Mouse (Mus musculus) cerebellum, adult (tissue): ENCODE measurements around the gene Vti1a.

ENCODE experiments used
- ATAC-seq: cut with Nextera tagmentation; 2 replicates; pipeline ENCODE4 v1.9.2; 2017; ENCODE audit warnings: mild to moderate bottlenecking, moderate library complexity, mixed read lengths; ENCODE audit not compliant: insufficient number of reproducible peaks, low FRiP score, low TSS enrichment

Vti1a gene

DNA sequence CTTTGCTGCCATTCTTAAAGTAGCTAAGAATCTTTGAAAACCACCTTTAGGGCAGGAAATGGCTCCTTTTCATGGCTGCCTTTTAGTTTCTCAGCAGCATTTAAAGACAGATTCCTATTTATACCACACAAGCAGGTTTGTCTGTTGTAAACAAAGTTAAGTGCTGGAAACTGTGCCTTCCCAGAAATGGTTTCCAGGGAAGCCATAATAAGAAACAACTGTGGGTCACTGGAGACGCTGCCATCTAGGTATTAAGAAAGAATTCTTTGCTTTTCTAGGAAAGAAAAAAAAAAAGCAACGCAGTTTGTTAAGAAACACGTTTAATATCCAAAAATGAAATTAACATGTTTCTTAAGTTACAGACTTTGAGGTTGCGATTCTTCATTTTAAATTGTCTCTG is 192.1 kb downstream of the Vti1a start:
- no peak for ATAC-seq

DNA sequence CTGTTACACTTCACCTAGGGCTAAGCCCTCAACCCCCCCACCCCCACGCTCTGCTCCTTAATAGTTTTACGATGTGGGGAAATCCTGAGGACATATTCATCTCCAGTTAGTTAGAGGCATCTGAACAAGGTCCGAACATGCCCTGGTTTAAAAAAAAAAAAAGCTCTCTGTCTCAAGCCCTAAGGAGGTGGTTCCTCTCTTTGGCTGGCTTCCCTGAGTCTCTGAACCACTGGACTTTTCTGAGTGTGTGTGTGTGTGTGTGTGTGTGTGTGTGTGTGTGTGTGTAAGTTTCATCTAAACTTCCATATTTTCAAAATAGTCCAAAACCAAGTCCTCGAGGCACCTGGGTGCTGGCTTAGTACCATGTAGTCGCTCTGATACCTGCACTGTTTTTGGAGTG is 192.9 kb downstream of the Vti1a start:
- ATAC-seq: no peak

DNA sequence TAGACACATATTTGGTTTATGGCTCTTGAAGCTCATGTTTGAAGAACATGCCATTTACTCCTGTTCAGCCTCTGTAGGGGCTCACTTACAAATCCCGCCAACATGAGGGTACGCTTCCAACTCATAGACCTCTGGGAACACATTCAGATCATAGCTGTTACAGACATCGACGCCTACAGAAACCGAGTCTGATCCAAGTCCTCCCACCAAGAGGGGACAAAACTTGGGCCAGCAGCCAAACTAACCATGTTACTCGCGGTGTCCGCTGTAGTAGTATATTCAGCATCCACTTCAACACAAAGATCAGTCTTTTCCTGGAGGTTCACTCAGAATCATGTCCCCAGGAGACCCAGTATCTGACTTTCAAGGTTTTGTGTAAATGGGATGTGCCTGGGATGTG is 193.5 kb downstream of the Vti1a start:
- no peak for ATAC-seq

DNA sequence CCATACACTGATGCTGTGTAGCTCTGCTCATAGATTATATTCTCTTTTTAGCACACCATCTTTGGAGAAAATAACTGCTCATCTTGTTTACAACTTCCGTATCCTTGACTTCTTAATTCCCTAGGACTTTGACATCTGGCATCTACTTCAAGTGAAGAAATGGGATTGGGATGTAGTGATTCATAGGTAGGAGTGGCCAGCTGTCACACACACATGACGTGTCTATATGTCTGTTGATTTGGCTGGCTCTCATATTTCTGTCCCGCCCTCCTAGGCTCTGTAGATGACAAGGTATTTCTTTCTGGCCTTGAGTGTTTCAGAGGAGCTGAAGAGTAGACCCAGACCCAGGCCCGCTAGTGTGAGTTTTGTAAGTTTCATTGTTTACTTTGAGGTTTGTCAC is 197.8 kb downstream of the Vti1a start:
- ATAC-seq: no peak

DNA sequence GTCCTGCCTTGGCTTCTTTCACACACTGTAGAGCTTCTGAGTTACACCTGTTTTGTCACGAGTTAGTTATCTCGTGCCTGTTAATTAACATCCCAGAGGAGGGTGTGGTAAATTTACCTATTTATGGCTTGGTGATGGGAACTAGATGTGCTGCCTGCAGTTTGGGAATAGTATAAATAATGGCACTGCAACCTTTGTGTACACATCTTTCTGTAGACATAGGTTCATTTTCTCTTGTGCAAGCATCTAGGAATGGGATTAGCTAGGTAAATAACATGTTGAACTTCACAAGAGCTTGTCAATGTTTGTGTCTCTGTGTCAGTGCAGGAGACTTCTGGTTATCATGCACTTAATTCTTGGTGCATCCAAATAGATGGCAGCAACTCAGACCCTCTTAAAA is 204.1 kb downstream of the Vti1a start:
- no peak for ATAC-seq

DNA sequence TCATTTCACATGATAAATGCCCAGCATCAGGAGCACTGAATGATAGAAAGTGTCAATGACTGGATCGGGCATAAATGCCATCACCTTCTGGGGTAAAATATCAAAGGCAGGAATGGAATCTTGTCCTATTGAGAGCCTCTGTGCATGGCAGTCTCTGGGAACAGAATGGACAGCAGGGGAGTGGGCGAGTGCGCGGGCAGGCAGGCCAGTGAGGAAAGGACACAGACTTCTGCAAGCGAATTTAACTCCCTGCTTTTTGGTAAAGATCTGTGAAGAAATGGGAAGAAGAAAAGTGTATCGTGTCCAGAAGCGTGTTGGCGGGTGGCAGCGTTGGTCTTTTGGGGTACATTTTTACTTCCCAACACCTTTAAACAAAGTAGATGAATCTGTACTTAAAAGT is 207.2 kb downstream of the Vti1a start:
- ATAC-seq: no peak

DNA sequence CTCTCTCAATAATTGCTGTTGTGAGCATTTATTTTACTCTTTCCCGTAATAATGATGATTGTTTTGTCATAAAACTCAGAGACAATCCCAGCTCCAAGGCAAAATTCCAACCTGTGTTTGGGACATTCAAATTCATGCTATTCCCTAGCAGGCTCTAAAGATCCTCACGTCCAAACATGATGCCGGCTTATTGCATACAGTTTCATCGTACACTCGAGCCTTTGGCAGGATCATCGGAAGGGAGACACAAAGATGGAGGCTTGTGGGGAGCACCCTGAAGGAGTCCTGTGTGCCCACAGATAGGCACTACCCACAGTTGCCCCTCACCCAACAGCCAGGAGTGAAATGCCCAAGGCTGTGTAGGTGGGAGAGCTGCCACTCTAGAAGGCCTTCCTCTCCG is 208.3 kb downstream of the Vti1a start:
- ATAC-seq: no peak

DNA sequence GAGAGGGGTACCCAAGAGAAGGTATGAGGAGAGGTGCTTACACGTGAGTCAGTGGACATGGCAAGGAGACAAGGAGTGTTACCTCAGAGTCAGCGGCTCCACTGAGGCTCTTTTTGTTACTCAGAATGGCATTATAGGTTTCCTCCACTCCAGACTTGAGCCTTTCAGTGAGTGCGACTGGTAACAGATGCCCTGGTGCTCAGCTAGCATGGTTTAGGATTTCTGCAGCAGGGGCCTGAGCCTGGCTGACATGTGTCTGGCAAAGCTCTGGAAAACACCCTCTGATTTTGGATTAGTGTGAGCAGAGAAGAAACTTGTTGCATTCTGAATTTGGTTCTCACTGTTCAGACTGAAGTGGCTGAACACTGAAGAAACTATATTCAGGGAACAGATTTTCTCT is 209.0 kb downstream of the Vti1a start:
- no peak for ATAC-seq

DNA sequence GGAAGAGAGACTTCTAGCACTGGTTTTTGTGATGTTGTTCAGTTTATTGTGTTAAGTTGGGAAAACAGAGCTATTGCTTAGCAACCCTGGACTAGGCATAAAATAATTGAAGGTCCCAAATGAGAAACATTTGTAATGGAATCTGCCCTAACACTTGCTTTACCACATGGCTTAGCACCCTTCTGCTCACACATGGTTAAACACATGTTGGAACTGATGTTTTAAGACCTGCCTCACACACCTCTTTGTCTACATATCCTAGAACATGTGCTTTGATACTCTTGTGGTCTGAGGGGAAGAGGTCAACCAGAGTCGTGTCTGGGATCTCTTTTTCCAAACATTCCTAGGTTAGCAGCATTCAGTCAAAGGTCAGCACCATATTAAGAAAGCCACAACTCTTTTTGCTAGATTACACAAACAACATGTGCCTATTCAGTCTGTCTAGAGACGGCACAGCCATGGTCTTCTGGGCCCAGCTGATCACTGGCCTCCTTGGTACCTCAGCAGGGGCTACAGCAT is 210.7 kb downstream of the Vti1a start:
- no peak for ATAC-seq

DNA sequence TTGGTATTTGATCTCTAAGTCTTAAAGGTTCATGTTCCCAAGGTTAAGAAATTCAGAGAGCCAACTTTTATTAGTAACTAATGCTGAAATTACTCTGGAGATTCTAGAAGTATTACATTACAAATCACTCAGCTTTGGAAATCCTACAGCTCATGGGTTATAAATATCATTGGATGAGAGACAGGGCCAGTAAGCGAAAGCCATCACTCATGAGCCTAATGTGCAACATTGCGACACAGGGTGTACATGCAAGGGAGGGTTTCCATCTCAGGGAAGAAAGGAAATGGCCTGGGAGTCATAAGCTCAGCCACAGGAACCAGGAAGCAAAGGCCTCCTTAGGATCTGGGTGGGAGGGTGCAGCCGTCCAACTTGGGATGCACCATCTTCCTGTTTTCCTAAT is 213.9 kb downstream of the Vti1a start:
- no peak for ATAC-seq

DNA sequence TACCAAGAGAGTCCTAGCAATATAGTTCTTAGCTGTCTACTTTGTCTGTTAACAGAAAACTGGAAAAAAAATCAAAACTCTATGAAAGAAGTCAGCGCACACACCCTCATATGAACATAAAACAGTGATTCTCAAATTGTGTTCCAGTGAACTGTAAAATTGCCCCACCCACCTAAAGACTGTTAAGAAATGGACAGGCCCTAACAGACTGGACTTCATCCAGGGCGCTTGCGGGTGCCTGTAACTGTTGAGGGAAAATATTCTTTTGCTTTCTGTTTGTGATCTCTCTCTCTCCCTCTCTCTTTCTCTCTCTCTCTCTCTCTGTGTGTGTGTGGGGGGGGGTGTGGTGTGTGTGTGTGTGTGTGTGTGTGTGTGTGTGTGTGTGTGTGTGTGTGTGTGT is 216.6 kb downstream of the Vti1a start:
- ATAC-seq: no peak

DNA sequence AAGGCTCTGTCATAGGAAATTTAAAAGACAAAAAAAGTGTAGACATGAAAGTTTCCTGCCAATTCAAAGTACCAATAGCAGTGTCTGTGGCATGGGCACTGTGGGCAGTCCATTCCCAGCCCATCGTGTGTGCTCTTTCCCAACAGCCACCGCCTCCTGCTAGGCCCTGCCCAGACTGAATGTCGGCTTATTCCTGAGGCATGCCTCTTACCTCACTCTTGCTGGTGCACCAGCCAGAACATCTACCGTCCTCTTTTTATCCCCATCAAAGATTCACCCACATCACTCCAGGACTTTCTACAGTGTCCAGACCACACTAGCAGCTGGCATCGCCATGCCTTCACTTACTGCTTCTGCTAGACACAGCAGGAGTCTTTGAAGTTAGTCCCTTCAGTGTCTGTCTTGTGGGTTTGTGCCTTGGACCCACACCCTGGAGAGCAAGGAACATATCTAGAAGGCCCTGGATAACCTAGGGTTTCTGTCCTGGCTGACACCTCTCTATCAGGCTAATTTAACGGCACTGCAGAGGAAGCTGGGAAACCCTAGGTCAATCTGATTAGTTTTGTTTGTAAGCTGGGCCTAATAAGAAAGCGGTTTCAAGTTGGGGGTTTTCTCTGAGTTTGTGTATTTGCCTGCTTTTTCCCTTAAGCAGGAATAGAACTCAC is 220.3 kb downstream of the Vti1a start:
- no peak for ATAC-seq

DNA sequence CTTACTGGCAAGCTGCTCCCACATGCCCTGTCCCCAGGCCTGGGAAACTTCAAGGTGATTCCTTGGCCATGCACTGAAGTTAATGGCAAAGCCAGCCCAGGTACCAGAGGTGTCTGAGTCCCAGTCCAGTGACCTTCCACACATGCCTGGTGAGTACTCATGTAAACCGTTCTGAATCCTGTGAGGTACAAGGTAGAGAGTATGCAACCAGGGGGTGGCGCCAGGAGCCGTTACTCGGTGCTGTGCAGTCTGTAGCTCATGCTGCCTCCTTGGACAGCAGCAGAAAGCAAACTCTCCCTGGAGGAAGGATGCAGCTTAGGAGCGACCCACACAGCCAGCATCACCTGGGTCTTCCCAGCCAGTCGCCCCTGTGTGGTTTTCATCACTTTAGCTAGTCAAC is 221.6 kb downstream of the Vti1a start:
- ATAC-seq: peak; percentile 57; the same call in 1 of the 2 replicates

DNA sequence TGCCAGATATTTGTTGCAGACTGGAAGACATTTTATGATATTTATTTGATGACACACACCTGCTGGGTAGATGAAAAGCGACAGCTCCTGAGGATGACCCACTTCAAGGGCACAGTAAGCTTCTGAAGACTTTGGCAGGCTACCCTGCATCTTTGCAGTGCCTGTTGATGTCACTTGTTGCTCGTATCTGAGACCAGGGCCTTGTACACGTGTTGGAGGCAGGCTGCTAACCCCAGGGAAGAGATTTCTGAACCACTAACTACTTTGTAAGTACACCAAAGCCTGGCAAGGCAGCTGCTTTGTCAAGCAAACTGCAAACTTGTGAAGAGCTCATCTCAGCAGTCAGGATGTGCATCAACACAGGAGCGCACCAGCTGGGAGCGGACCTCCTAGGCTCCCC is 225.5 kb downstream of the Vti1a start:
- no peak for ATAC-seq

DNA sequence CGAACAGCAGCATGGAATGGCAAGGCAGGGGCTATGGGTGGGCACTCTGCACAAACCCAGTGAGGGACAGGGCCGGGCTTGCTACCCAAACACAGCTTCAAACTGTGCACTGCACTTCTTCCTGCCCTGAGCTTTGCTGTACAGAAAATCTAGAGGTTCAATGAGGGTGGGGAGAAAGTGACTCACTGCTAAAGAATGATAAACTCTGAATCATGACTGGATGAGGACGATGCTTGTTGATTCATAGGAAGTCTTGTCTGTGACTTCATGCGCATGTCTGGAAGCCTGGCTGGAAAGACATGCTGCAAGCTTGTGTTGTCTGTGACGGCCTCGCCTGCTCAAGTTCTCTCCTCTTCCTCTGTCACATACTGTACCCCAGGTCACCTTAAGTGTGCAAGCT is 226.4 kb downstream of the Vti1a start:
- no peak for ATAC-seq

DNA sequence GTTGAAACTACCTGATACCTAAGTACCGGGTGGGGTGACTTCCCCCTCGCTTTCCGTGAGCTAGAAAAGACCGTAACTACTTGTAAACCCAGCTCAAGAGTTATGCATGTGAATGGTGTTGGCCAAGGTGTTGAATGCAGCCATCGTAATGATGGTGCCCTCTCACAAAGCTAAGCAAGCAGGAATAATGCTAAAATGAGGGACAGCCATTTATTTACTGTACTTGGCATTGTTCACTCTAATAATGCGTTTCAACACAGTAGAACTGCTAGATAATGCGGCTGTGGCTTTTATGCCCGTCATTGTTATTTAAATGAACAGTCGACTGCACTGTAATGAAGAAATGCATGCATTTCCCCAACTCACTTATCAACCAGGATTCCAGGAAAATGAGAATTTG is 227.1 kb downstream of the Vti1a start:
- no peak for ATAC-seq

DNA sequence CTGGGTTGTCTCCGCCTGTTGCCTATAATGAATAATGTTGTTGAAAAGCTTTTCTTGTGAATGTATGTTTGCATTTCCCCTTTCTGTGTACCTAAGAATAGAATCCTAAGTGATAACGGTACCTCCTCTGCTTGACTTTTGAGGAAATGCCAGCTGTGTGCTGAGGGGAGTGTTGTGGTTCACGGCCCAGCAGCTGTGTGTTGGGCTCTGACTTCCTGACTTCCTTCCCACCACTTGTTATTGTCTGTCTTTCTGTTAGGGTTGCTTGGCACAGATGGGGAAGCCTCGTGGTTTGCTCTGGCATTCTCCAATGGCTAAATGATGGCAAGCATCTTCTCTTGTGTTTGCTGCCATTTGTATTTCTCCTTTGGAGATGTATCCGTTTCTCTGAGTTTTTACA is 228.4 kb downstream of the Vti1a start:
- ATAC-seq: no peak

DNA sequence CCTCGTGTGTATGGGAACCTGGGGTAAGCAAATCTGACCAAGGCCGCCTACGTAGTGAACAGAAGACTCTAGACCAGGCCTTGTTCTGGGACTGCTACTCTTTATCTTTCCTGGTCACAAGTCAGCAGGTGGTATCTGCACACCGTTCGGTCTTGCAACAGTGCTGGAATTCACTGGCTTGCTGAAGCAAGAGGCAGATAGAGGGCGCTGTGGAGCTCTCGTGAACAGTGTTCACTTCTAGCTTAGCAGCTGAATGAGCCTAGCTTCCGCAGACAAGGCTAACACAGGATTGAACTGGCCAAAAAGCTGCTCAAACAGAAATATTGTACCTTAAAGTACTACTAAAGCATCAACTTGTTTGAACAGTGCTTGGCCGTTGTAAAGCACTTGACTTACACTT is 229.4 kb downstream of the Vti1a start:
- ATAC-seq: no peak

DNA sequence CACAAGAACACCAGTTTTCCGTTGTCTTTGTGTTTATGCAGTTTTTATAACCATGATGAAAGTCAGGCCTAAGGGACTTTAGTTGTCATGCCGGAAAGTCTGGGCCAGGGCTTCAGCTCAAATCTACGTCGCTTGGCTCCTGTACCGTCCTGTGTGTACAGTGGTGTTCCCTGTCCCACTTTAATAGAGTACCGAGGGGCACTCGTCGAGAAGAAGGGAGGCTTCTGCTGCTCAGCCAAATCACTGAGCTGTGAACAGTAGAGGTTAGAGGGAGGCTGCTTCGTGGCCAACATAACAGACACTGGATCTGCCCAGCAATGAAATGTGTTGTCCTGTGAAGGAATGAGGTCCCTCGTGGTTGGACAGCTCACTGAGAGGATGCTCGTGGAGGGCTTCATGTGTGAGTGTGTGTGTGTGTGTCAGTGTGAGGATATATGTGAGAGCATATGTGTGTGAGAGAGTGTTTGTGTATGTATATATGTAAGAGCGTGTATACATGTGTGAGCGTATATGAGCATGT is 230.0 kb downstream of the Vti1a start:
- no peak for ATAC-seq

DNA sequence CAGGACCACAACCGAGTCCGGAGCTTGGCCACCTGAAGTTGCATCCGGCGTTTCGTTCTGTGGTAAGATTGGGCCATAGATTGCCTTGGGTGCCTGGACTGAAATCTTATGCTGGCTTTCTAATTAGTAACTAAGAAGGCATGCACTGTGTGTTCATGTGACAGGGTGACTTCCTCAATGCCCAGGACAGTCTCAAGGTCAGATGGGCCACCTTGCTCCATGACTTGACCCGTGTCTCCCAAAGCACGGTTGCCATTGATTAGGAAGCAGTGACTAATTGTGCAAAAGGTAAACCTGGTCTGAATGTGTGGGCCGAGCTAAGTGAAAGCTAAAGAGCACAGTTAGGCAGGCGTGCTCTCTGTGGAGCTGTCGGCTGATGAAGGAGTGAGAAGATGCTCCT is 232.1 kb downstream of the Vti1a start:
- ATAC-seq: no peak

DNA sequence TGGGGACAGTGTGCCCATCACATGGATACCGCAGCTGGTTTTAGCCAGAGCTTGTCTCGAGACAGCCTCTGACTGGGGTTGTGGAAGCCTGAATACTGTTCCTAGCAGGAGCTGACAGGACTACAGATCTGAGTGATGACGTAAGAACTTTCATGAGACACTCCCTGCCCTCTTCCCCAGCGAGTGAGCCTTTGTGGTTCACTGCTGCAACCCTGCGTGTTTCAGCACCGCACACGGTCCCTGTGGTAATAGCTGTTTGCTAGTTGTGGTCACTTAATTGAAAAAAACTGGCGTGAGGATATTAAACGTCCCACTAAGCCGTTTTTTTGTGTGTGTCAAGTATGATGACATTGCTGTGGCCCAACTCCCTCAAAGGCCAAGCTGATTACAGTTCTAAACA is 232.6 kb downstream of the Vti1a start:
- ATAC-seq: no peak

DNA sequence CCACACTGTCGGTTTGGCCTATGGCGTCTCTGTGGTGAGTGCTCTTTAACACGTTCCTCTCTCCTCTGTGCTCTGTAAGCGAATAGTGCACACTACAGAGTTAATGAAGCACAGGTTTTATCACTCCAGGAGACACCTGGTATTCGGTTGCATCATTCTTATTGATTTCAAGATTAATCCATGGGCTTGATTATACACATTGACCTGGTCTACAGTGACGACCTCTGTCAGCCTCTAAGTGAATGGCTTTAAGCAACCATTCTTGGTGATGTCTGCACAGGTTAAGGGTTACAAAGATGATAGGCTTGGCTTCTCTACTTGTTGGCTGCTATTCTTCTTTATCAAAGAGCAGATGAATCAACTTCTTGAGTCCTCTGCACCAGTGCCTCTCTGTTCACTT is 234.1 kb downstream of the Vti1a start:
- no peak for ATAC-seq

DNA sequence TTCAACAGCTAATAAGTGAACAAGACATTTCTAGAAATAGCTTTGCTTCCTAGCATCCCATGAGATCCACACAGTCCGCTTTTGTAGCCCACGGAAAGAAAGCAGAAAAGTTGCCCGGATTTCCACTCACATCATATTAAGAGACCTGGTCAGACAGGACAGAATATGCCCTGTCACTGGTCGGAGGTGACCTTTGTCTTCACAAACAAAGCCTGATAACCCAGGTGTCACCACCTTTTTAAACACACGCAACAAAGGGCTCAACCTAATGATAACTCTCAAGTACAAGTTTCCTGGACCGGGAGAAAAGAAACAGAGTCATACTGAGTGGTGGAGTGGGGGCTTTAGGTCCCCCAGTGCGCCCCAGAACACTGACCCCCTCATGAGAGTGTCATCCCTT is 236.2 kb downstream of the Vti1a start:
- no peak for ATAC-seq
